Mouse (Mus musculus): ENCODE measurements around the gene Il27ra. TPM values are rescaled to one million over a fixed set of nuclear protein-coding genes. Genes with fewer than 3 reads are reported as not detected.

Il27ra gene
- total RNA-seq, 2 experiments from 2014 or later: 0.36 to 0.61 TPM

GRCm38 (mm10) chr8:84071921-84072320, 29.5 kb upstream of the Il27ra start:
- intact Hi-C loops (cut with DNase I): no loop called here
- no peak for DNase-seq
- peak overlapping the region; percentile 62 for H3K27ac ChIP-seq
- TF ChIP-seq CTCF (IDR thresholded peaks at IDR 0.05): no peak
- H3K4me3 ChIP-seq: no peak overlapping the region

GRCm38 (mm10) chr8:84070667-84071066, 28.3 kb upstream of the Il27ra start:
- peak; percentile 54 for DNase-seq
- intact Hi-C loops (cut with DNase I): no loop called here
- no peak overlapping the region for H3K4me3 ChIP-seq
- peak overlapping the region; percentile 85 for H3K27ac ChIP-seq
- TF ChIP-seq CTCF (IDR thresholded peaks at IDR 0.05): no peak

GRCm38 (mm10) chr8:84070241-84070640, 27.9 kb upstream of the Il27ra start:
- TF ChIP-seq CTCF (IDR thresholded peaks at IDR 0.05): no peak
- Histone ChIP-seq H3K4me3 (no peak overlapping the region), H3K27ac (peak overlapping the region; percentile 85)
- intact Hi-C loops (cut with DNase I): no loop called here
- no peak for DNase-seq

DNA sequence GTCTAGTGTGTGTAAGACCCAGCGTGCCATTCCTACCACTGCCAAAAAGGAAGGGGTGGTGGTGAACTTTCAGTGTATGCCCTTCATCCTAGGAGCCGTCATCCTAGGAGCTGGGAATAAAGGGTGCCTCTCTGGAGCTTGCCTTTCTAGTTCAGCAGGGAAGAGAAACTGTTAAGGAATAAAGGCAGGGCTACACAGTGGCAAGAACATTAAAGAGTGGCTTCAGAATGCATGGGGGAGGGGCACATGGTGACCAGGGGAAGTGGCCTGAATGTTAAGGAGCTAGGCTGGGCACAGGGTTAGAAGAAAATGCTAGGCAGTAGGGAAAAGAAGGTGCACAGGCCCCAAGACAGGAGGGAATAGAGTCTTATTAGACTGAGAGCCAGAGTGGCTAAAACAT, 27.4 kb upstream of the Il27ra start:
- intact Hi-C loops (cut with DNase I): loop anchor here (5.0 kb wide), 2 partner anchors 33 to 57 kb away; partner anchors contain the start of genes 2210011C24Rik and Dcaf15
- DNase-seq: no peak
- Histone ChIP-seq H3K4me3 (no peak overlapping the region), H3K27ac (peak overlapping the region; percentile 85)
- no peak for TF ChIP-seq CTCF (IDR thresholded peaks at IDR 0.05)

DNA sequence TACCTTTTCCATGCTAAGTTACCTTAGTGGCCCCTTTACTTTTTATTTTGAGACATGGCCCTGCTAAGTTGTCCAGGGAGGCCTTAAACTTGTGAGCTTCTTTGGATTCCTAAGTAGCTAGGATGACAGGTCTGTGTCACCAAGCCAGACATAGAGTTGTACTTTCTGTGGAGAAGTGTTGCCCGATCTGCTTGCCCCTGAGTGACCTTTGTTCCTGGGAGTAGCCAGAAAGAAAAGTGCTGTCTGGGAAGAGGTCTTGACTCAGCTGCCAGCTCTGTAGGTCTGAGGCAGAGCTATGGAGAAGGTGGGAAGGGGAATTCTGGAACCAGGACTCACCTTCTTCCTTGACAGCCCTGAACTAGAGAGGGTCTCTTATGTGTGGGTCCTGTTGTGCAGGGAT, 26.8 kb upstream of the Il27ra start:
- H3K4me3 ChIP-seq: no peak overlapping the region
- DNase-seq: no peak
- intact Hi-C loops (cut with DNase I): loop anchor here (5.0 kb wide), 2 partner anchors 33 to 57 kb away; partner anchors contain the start of genes 2210011C24Rik and Dcaf15
- H3K27ac ChIP-seq: peak overlapping the region; percentile 85
- no peak for TF ChIP-seq CTCF (IDR thresholded peaks at IDR 0.05)

DNA sequence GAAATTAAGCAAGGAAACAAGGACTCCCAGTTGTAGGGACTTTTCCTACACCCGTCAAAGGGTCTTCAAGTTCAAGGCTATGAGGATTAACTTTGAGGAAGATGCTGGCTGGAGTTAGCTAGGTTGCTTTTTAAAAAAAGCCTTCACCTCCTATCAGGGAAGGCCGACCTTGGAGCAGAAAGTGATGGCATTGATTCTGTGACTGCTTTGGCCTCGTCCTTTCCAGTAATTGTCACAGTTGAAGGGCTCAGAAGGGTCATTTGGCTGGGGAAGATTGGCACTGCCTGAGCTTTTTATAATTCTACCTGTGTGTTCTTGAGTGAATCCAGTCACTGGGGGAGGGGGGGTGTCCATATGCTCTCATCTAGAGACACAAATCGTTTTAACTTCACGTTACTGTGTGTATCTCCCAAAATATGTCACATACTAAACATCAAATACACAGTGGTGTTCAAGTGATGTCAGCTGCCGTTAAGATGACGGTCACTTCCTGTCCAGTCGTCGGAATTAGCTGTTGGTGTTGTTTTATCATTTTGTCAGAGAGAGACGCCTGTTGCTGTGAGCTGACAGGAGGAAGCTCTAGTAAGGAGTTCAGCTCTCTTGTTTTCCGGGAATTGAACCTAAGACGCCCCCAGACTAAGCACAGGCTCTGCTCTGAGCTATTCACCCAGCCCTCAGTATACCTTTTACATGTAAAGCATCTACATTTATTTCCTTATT, 26.1 kb upstream of the Il27ra start:
- TF ChIP-seq CTCF (IDR thresholded peaks at IDR 0.05): no peak
- no peak for DNase-seq
- intact Hi-C loops (cut with DNase I): loop anchor here (5.0 kb wide), 2 partner anchors 34 to 56 kb away; partner anchors contain the start of genes 2210011C24Rik and Dcaf15
- Histone ChIP-seq H3K4me3 (no peak overlapping the region), H3K27ac (peak overlapping the region; percentile 85)

- intact Hi-C loops (cut with DNase I): loop anchor here (5.0 kb wide), 2 partner anchors 34 to 56 kb away; partner anchors contain the start of genes 2210011C24Rik and Dcaf15
- H3K4me3 ChIP-seq: peak overlapping the region; percentile 91
- TF ChIP-seq CTCF (IDR thresholded peaks at IDR 0.05): no peak
- DNase-seq: no peak
- peak overlapping the region; percentile 95 for H3K27ac ChIP-seq
Measured at GRCm38 (mm10) chr8:84067911-84068310, 25.5 kb upstream of the Il27ra start.

- intact Hi-C loops (cut with DNase I): loop anchor here (5.0 kb wide), 2 partner anchors 35 to 55 kb away; partner anchors contain the start of genes 2210011C24Rik and Dcaf15
- no peak for TF ChIP-seq CTCF (IDR thresholded peaks at IDR 0.05)
- peak; percentile 97 for DNase-seq
- H3K27ac ChIP-seq: peak overlapping the region; percentile 95
- H3K4me3 ChIP-seq: peak overlapping the region; percentile 91
Measured at GRCm38 (mm10) chr8:84067047-84067573, 24.7 kb upstream of the Il27ra start.

GRCm38 (mm10) chr8:84066291-84066930, 24.0 kb upstream of the Il27ra start, which contains the start of gene Rfx1:
Gene Rfx1 (plus strand): TSS chr8:84066834.
- intact Hi-C loops (cut with DNase I): loop anchor here (5.0 kb wide), 2 partner anchors 36 to 54 kb away; partner anchors contain the start of genes 2210011C24Rik and Dcaf15

GRCm38 (mm10) chr8:84065457-84066072, 23.2 kb upstream of the Il27ra start:
- Histone ChIP-seq H3K4me3 (peak overlapping the region; percentile 76), H3K27ac (peak overlapping the region; percentile 98)
- TF ChIP-seq CTCF (IDR thresholded peaks at IDR 0.05): no peak
- intact Hi-C loops (cut with DNase I): loop anchor here (5.0 kb wide), 2 partner anchors 37 to 53 kb away; partner anchors contain the start of genes 2210011C24Rik and Dcaf15
- DNase-seq: no peak

More at GRCm38 (mm10) chr8:84066291-84066930, 24.0 kb upstream of the Il27ra start, which contains the start of gene Rfx1:
- H3K27ac ChIP-seq: peak within 1 kb of the TSS; percentile 98
- peak; percentile 99 for DNase-seq
- H3K4me3 ChIP-seq: peak within 1 kb of the TSS; percentile 91
- no peak for TF ChIP-seq CTCF (IDR thresholded peaks at IDR 0.05)

DNA sequence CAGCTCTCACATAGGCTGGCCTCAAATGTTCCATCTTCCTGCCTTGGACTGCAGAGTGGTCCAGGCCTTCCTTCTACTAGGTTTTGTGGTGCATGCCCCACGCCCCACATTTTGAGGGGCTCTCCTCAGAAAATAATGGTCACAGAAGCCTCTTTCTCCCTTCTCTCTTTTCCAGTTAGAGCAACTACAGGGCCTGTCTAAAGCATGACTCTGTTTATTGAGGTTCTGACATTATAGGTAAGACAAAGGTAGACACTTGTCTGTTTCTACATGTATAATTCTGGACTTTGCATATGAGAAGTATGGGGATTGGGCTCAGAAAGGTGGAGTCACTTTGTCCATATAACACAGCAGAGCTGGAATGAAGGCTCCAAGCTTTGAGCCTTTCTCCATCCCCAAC, 22.6 kb upstream of the Il27ra start, which contains the start of gene Gm10643:
Gene Gm10643, minus strand, starts transcription at position 101 of the 400 bp plus-strand sequence.
- no peak for DNase-seq
- no peak for TF ChIP-seq CTCF (IDR thresholded peaks at IDR 0.05)
- Histone ChIP-seq H3K27ac (peak within 1 kb of the TSS; percentile 98), H3K4me3 (peak within 1 kb of the TSS; percentile 76)
- intact Hi-C loops (cut with DNase I): loop anchor here (5.0 kb wide), 2 partner anchors 37 to 53 kb away; partner anchors contain the start of genes 2210011C24Rik and Dcaf15

Data from gastrocnemius, adult 2 months (tissue).